Mouse (Mus musculus) cerebellum, adult 2 months (tissue): ENCODE measurements around the gene Gm49388. TPM values are rescaled to one million over a fixed set of nuclear protein-coding genes. Genes with fewer than 3 reads are reported as not detected.

ENCODE experiments used
- DNase-seq, 2 experiments: peaks; one replicate each; pipeline ENCODE4 v3.0.0; 2021
- H3K27ac ChIP-seq: fragments of 200-500 bp; 2 replicates; pipeline ENCODE4 v1.5.1; 2012; ENCODE audit warnings: low read length, control low read depth, inconsistent platforms; ENCODE audit not compliant: insufficient read depth
- H3K27me3 ChIP-seq: fragments of 200-500 bp; 2 replicates; pipeline ENCODE4 v1.6.1; 2012; ENCODE audit warnings: inconsistent platforms, mild to moderate bottlenecking, low read length, moderate library complexity; ENCODE audit not compliant: control insufficient read depth, insufficient read depth
- H3K4me1 ChIP-seq: fragments of 200-500 bp; 2 replicates; pipeline ENCODE4 v1.6.1; 2011; ENCODE audit warnings: low read length; ENCODE audit not compliant: control insufficient read depth, insufficient read depth
- H3K4me3 ChIP-seq: fragments of 200-500 bp; replicated peaks from 2 replicates; pipeline ENCODE3; 2011; ENCODE audit warnings: mild to moderate bottlenecking, low read depth, low read length, control low read depth; ENCODE audit not compliant: insufficient read depth
- CTCF ChIP-seq: fragments of 200-500 bp; IDR thresholded peaks from 2 replicates; pipeline ENCODE4 v1.5.1; 2011; ENCODE audit warnings: low read depth, mild to moderate bottlenecking, control low read depth, low read length, moderate library complexity, borderline replicate concordance; ENCODE audit not compliant: insufficient read depth
- POLR2A ChIP-seq: fragments of 200-500 bp; IDR thresholded peaks from 2 replicates; pipeline ENCODE4 v1.6.1; 2011; ENCODE audit warnings: low read length, control low read depth, borderline replicate concordance; ENCODE audit not compliant: insufficient read depth
- WGBS: fragments of 180-500 bp; shearing (Covaris S2); methylation state at CpG from one replicate; pipeline ENCODE4 v1.1.7; 2018; 5-methylcytosine and 5-hydroxymethylcytosine counted together
- polyA plus RNA-seq: library from polyadenylated mRNA; depleted of rRNA; stranded (reverse); fragments of >200 nt; gene quantifications from 2 replicates; pipeline ENCODE4 v1.2.3, GENCODE M21; 2012

The Gm49388 gene
- polyA plus RNA-seq, 1 experiment: 0.47 TPM

DNA sequence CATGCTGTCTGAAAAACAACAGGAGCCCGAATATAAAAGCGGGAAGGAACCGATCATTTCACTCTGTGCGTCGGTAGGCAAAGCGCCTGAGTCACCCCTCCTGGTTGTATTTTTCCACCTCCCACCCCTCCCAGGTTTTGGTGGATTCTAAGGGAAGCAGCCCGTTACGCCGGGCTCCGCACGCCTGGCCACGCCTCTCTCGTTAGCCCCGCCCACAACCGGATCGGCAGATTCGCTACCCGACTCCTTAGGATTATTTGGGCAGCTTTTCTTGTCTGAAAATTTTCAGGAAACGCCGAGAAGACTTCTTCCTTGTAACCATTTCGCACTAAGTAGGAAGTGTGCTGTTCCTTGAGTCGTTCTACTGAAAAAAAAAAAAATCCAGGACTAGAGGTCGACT, 9.0 kb upstream of the Gm49388 start, which contains the start of gene Setd1a:
Gene Setd1a (plus strand): TSS at position 245 of the 400 bp plus-strand sequence.
- Histone ChIP-seq H3K27ac (peak within 1 kb of the TSS; percentile 100), H3K4me1 (peaks cover 5% of the 10 kb centered on the region; the same call in 1 of the 2 replicates), H3K27me3 (no peaks in the 10 kb centered on the region), H3K4me3 (peak within 1 kb of the TSS; percentile 93)
- WGBS: under 1% methylated on average over 23 of the region's 23 CpGs
- TF ChIP-seq POLR2A (peak; percentile 58; the same call in 1 of the 2 replicates), CTCF (no peak)
- DNase-seq: peak; percentile 89 to 91

DNA sequence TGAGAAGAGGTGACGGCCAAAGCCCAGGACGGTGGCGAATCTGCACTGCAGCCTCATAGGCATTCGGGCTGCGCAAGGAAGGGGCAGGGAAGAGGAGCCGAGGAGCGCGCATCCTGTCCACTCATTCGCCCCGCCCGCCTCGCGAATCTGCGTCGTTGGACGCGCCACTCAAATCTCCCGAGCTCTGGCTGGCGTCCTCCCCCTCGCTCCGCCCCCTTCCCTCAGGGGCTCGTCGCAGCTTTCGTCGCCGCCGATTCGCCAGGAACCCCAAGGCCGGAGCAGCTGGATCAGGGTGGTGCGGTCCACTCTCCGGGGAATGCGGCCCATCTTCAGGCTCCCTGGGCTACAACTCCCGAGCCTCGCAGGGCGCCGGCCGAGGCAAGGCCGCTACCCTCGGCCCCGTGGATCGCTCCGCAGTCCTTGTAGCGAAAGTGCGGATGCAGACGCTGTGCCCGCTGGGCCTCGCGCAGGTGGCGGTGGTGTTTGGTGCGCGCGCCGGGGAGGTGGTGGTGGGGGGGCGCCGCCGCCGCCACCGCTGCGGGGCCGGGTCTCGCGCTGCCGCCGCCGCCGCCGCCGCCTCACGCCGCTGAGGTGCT, 8.4 kb upstream of the Gm49388 start:
- WGBS: under 1% methylated on average over 69 of the region's 70 CpGs

DNA sequence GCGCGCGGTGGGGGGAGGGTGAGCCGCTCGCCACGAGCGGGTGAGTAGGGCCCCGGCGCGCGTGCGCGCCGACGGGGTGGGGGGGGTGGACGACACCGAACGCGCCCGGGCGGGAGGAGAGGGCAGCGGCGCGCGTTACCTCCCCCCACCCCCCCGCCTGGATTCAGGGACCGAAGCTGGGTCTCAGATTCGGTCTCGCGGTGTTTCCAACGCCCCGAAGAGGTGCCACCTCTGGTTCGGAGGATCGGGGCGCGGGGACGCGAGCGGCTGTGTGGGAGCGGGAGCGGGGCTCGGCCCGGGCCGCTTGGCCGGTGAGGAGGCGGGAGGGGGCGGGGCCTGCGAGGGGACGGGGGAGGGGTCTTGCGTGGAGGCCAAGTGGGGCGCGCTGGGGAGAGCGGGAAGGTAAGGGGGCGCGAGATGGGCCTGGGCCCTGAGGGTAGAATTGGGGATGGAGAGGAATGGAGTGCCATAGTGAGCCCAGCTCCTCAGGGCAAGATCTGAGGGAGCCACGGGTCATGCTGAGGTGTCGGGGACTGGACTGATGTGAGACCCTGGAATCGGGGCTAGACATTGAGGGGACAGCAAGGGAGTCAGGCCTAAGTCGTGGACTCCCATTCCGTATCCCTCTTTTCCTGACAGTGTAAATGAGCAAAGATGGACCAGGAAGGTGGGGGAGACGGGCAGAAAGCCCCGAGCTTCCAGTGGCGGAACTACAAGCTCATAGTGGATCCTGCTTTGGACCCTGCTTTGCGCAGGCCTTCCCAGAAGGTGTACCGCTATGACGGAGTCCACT, 7.7 kb upstream of the Gm49388 start:
- 2% methylated on average over 64 of the region's 66 CpGs for WGBS
- peak overlapping the region; percentile 93 for H3K4me3 ChIP-seq
- no peaks in the 10 kb centered on the region for H3K27me3 ChIP-seq
- DNase-seq: peak; percentile 64 to 76
- H3K27ac ChIP-seq: peak overlapping the region; percentile 100
- H3K4me1 ChIP-seq: peaks cover 5% of the 10 kb centered on the region; the same call in 1 of the 2 replicates
- TF ChIP-seq POLR2A: peak; percentile 27; the same call in 1 of the 2 replicates
- TF ChIP-seq CTCF: no peak

More for the DNA sequence above, 8.4 kb upstream of the Gm49388 start:
- Histone ChIP-seq H3K27me3 (no peaks in the 10 kb centered on the region), H3K4me3 (peak overlapping the region; percentile 93), H3K4me1 (peaks cover 5% of the 10 kb centered on the region; the same call in 1 of the 2 replicates), H3K27ac (peak overlapping the region; percentile 100)
- TF ChIP-seq POLR2A (no peak; the same call in 1 of the 2 replicates), CTCF (no peak)
- peak; percentile 98 for DNase-seq

DNA sequence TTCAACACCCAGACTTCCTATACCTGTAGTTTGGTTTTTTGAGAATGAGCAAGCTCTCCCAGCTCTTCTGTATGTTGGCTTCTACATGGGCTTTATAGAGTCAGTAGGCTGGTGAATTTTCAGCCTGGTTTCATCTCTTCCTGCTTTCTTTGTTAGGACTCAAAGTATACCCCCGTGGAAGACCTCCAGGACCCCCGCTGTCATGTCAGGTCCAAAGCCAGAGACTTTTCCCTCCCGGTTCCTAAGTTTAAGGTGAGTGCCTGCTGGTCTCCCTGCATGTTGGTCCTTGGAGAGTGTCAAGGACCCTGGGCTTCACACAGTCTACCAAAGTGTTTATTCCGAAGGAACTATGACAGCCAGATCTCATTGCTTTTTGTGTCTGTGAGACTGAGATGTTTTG, 7.1 kb upstream of the Gm49388 start:
- no peak for DNase-seq
- no peak overlapping the region for H3K27ac ChIP-seq
- WGBS: 49% methylated on average over 4 of the region's 4 CpGs
- H3K4me1 ChIP-seq: peaks cover 5% of the 10 kb centered on the region; the same call in 1 of the 2 replicates
- H3K4me3 ChIP-seq: peak overlapping the region; percentile 93
- TF ChIP-seq CTCF (no peak), POLR2A (no peak)
- no peaks in the 10 kb centered on the region for H3K27me3 ChIP-seq

DNA sequence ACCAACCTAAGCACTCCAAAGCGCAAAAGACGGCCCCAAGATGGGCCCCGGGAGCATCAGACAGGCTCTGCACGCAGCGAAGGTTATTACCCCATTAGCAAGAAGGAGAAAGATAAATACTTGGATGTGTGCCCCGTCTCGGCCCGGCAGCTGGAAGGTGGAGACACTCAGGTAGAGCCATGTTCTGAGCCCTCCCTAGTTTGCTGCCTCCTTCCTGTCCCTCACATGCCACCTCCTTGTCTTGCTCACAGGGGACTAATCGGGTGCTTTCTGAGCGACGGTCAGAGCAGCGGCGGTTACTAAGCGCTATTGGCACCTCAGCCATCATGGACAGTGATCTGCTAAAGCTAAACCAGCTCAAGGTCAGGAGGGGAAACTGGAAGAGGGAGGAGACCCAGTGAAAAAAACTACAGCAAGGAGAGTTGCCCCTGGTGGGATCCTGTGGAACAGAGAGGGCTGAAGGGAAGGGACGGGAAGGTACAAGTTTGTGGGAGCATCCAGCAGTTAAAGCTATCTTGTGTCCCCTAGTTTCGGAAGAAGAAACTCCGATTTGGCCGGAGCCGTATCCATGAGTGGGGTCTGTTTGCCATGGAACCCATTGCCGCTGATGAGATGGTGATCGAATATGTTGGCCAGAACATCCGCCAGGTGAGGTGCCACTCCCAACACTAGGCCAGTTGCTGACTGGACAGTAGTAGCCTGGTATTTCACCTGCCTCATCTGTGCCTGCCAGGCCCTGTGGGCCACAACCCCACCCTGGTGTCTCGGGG, 11.9 kb downstream of the Gm49388 start:
- WGBS: 86% methylated on average over 23 of the region's 23 CpGs
- no peak overlapping the region for H3K4me3 ChIP-seq
- TF ChIP-seq CTCF (no peak), POLR2A (no peak)

DNA sequence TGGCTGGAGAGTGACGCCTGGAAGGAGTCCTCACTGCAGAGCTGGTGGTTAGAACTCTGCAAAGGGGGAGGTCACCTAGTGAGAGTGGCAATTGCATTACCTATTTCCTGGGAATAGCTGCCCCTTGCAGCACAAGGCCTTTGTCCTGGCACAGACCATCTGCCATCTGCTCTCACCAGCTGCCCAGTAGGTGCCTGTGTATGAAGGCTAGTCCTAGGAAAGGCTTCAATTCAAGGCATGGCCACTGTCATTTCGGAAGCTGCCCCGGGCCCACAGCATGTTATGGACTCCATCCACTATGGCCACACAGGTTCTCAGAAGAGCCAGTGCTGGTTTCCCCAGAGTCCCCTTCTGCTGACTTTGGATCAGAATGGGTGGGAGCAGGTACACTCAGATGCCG, 13.2 kb downstream of the Gm49388 start:
- Histone ChIP-seq H3K4me1 (peaks cover 66% of the 10 kb centered on the region), H3K4me3 (no peak overlapping the region), H3K27me3 (no peaks in the 10 kb centered on the region), H3K27ac (peak overlapping the region; percentile 88)
- no peak for TF ChIP-seq CTCF
- TF ChIP-seq POLR2A: peak; percentile 10; the same call in 1 of the 2 replicates
- WGBS: 12% methylated on average over 4 of the region's 4 CpGs
- DNase-seq: peak; percentile 95 to 98

More for the DNA sequence above, 11.9 kb downstream of the Gm49388 start:
- no peaks in the 10 kb centered on the region for H3K27me3 ChIP-seq
- H3K4me1 ChIP-seq: peaks cover 54% of the 10 kb centered on the region
- DNase-seq: peak in 1 of 2 experiments; percentile 36
- H3K27ac ChIP-seq: peak overlapping the region; percentile 88

DNA sequence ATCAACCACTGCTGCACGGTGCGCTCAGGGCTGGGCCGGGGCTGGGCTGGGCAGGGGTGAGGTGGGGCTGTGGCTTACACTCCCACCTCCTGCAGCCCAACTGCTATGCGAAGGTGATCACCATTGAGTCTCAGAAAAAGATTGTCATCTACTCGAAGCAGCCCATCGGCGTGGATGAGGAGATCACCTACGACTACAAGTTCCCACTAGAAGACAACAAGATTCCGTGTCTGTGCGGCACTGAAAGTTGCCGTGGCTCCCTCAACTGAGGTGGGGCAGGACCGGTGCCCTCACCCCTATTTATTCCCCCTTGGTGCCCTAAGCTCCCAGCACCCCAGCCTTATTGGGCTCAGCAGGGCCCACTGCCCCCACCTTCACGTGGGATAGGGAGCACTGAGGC, 13.8 kb downstream of the Gm49388 start:
- Histone ChIP-seq H3K4me1 (peaks cover 72% of the 10 kb centered on the region), H3K27ac (peak overlapping the region; percentile 88), H3K4me3 (no peak overlapping the region), H3K27me3 (no peaks in the 10 kb centered on the region)
- DNase-seq: no peak
- TF ChIP-seq POLR2A (no peak), CTCF (no peak)
- 62% methylated on average over 13 of the region's 13 CpGs for WGBS
